ENCODE assay signal across 8 mouse cellular contexts in the genomic region with DNA sequence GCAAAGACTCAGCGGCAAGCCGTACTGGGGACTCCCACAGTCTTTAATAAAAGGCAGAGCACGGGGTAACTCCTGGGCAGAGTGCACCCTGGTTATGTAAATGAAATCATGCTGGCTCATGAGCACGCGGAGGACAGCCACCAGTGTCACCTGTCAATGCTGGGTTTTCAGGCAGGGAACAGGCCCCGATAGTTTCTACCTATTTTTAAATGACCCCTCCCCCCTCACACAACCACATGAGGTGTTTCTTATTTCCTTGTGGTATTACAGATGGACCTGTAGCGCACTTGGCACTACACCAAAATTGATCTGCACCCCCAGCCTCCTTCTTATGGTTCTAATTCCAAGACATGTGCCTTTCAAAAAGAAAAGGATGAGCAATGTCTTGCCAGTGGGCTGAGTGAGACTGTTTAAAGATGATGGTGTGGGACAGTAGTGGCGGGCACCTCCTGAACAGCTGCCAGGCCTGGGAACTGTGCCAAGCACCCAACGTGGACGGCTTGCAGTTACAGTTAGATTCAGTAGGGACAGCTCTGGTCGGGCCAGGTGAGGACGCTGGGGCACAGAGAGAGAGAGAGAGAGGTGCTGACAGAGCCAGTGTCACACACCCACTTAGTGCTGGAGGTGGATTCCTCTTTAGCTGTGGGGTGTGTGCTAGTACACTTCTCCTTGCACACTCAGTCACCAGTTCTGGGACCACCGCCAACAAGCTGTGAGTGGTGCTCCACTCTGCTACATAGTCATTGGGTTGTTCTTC. TPM values are rescaled to one million over a fixed set of nuclear protein-coding genes. Genes with fewer than 3 reads are reported as not detected.
A peak's percentile ranks its signal among the peaks of the same experiment; 100 is the strongest.
DNase-seq lines count a peak whose midpoint lies in the region; ATAC-seq and TF ChIP-seq lines count a peak whose summit lies in the region.

No protein-coding gene starts in this region.

- no peak overlapping the region for H3K4me2 ChIP-seq in hindbrain, embryonic 14.5 days (replicated peaks)
- no peak overlapping the region for H3K4me2 ChIP-seq in hindbrain, embryonic 11.5 days (replicated peaks; ENCODE audit: low read depth, low read length)
- H3K4me2 ChIP-seq in neural tube, embryonic 15.5 days: no peak overlapping the region

- no peak overlapping the region for H3K27ac ChIP-seq in hindbrain, embryonic 14.5 days
- H3K27ac ChIP-seq in hindbrain, embryonic 11.5 days (ENCODE audit: low read depth, low read length): no peak overlapping the region
- H3K27ac ChIP-seq in neural tube, embryonic 15.5 days (replicated peaks): no peak overlapping the region
- no peak overlapping the region for H3K27ac ChIP-seq in thymus, adult 2 months (ENCODE audit: control insufficient read depth, insufficient read depth, low read length)

- no peak for DNase-seq in hindbrain, embryonic 14.5 days (ENCODE audit: low spot score)
- no peak for DNase-seq in hindbrain, embryonic 11.5 days (ENCODE audit: low spot score)
- peak; percentile 55 to 71 for DNase-seq in adrenal gland, postnatal 36 days
- DNase-seq in frontal cortex, postnatal 25 days (ENCODE audit: low spot score in 2 of 2): peak; percentile 32 to 48
- DNase-seq in kidney, postnatal 25 days: peak; percentile 58 to 67
- DNase-seq in embryo, embryonic 11 days: no peak
- no peak for DNase-seq in thymus, adult 2 months

- TF ChIP-seq CTCF in thymus, adult 2 months (IDR thresholded peaks at IDR 0.05; ENCODE audit: borderline replicate concordance, control insufficient read depth, extremely low read depth, insufficient read depth, low read length, poor library complexity): no peak

- TF ChIP-seq POLR2A in thymus, adult 2 months (IDR thresholded peaks at IDR 0.05; ENCODE audit: control insufficient read depth, extremely low read depth, insufficient read depth, low read length, poor library complexity): no peak

- H3K36me3 ChIP-seq in hindbrain, embryonic 14.5 days (replicated peaks; ENCODE audit: control insufficient read depth, insufficient read depth): no peaks in the 10 kb centered on the region
- no peaks in the 10 kb centered on the region for H3K36me3 ChIP-seq in hindbrain, embryonic 11.5 days (ENCODE audit: control insufficient read depth, insufficient read depth, low read length)
- H3K36me3 ChIP-seq in neural tube, embryonic 15.5 days: no peaks in the 10 kb centered on the region
- H3K36me3 ChIP-seq in thymus, adult 2 months (ENCODE audit: control insufficient read depth, insufficient read depth, low read length): no peaks in the 10 kb centered on the region

- ATAC-seq in hindbrain, embryonic 14.5 days (ENCODE audit: low FRiP score): peak; percentile 37; the same call in 1 of the 2 replicates
- no peak for ATAC-seq in hindbrain, embryonic 11.5 days (ENCODE audit: low FRiP score)
- ATAC-seq in neural tube, embryonic 15.5 days (ENCODE audit: low FRiP score): peak; percentile 57; the same call in 1 of the 2 replicates

- H3K9me3 ChIP-seq in hindbrain, embryonic 14.5 days (ENCODE audit: control insufficient read depth, low read length): no peaks in the 10 kb centered on the region
- H3K9me3 ChIP-seq in hindbrain, embryonic 11.5 days (ENCODE audit: control insufficient read depth, low read length): no peaks in the 10 kb centered on the region
- H3K9me3 ChIP-seq in neural tube, embryonic 15.5 days (replicated peaks): no peaks in the 10 kb centered on the region

- H3K27me3 ChIP-seq in hindbrain, embryonic 14.5 days (ENCODE audit: control insufficient read depth, insufficient read depth, low read length): no peaks in the 10 kb centered on the region
- no peaks in the 10 kb centered on the region for H3K27me3 ChIP-seq in hindbrain, embryonic 11.5 days (ENCODE audit: control insufficient read depth, insufficient read depth, low read length)
- H3K27me3 ChIP-seq in neural tube, embryonic 15.5 days (replicated peaks): no peaks in the 10 kb centered on the region
- no peaks in the 10 kb centered on the region for H3K27me3 ChIP-seq in thymus, adult 2 months (ENCODE audit: control insufficient read depth, insufficient read depth, low read length)

- H3K4me3 ChIP-seq in hindbrain, embryonic 14.5 days (replicated peaks; ENCODE audit: low read length): no peak overlapping the region
- H3K4me3 ChIP-seq in hindbrain, embryonic 11.5 days (ENCODE audit: low read depth, low read length): no peak overlapping the region
- no peak overlapping the region for H3K4me3 ChIP-seq in neural tube, embryonic 15.5 days (replicated peaks)
- H3K4me3 ChIP-seq in thymus, adult 2 months (ENCODE audit: control insufficient read depth, insufficient read depth, low read length): no peak overlapping the region

- 64% methylated on average over 13 of the region's 13 CpGs for WGBS in hindbrain, embryonic 14.5 days
- 80% methylated on average over 13 of the region's 13 CpGs for WGBS in hindbrain, embryonic 11.5 days
- 67% methylated on average over 13 of the region's 13 CpGs for WGBS in neural tube, embryonic 15.5 days
- WGBS in thymus, adult 2 months: 58% methylated on average over 13 of the region's 13 CpGs

- 0 out of 2 replicates have a peak, but pooled peaks cover 7% of the 10 kb centered on the region for H3K4me1 ChIP-seq in hindbrain, embryonic 14.5 days (replicated peaks; ENCODE audit: control insufficient read depth, insufficient read depth, low read length)
- H3K4me1 ChIP-seq in hindbrain, embryonic 11.5 days (replicated peaks; ENCODE audit: control insufficient read depth, insufficient read depth, low read length): no peaks in the 10 kb centered on the region
- H3K4me1 ChIP-seq in neural tube, embryonic 15.5 days: peaks cover 23% of the 10 kb centered on the region
- H3K4me1 ChIP-seq in thymus, adult 2 months (replicated peaks; ENCODE audit: control insufficient read depth, insufficient read depth, low read length): no peaks in the 10 kb centered on the region

- H3K9ac ChIP-seq in hindbrain, embryonic 14.5 days: no peak overlapping the region
- no peak overlapping the region for H3K9ac ChIP-seq in hindbrain, embryonic 11.5 days (ENCODE audit: low read depth, low read length)
- H3K9ac ChIP-seq in neural tube, embryonic 15.5 days (replicated peaks): no peak overlapping the region

RNA-seq across cellular contexts. Expression of a gene that starts 31.7 kb away (rescaled TPM):
- polyA plus RNA-seq in hindbrain, embryonic 14.5 days (2014; fragmentation: Nextera tagmentation; extraction: Ambion mirVana): 3.3 and 3.5 TPM in 2 replicates
- 0.63 and 0.83 TPM in 2 replicates for polyA plus RNA-seq in hindbrain, embryonic 11.5 days (2014; fragmentation: Nextera tagmentation; extraction: Ambion mirVana)
- total RNA-seq in adrenal gland, postnatal 36 days (2021): 1 to 10 TPM in 1 of 2 experiments, under 1 TPM in 1; 0.99 to 1.4 TPM
- 1.8 and 2.6 TPM in 2 replicates for polyA plus RNA-seq in neural tube, embryonic 15.5 days (2015; fragmentation: Nextera tagmentation; extraction: Ambion mirVana)
- 1.1 and 1.6 TPM in 2 replicates for polyA plus RNA-seq in thymus, adult 2 months (2012; rRNA removed)

Comparison
In these comparisons a context has a peak if more than half of its experiments do, and no peak if none do; other contexts are left out.
1. DNase-seq: peak in adrenal gland, postnatal 36 days (2 of 2), frontal cortex, postnatal 25 days (2 of 2) and kidney, postnatal 25 days (2 of 2); none in hindbrain, embryonic 14.5 days (single experiment), hindbrain, embryonic 11.5 days (single experiment), embryo, embryonic 11 days (single experiment) and thymus, adult 2 months (single experiment).